Mouse (Mus musculus) E14TG2a.4 (cell line): ENCODE results near the gene Gm10382.

Source experiments
- CTCF ChIP-seq: conservative IDR thresholded peaks from 2 replicates; pipeline ENCODE4 v1.5.1; 2014; ENCODE audit warnings: low read length
- NANOG ChIP-seq: IDR thresholded peaks from 2 replicates; pipeline ENCODE4 v1.6.1; 2014; ENCODE audit warnings: borderline replicate concordance, low read length, mixed read lengths
- POU5F1 ChIP-seq: IDR thresholded peaks from 2 replicates; pipeline ENCODE4 v1.6.1; 2014; ENCODE audit warnings: low read length, borderline replicate concordance

DNA sequence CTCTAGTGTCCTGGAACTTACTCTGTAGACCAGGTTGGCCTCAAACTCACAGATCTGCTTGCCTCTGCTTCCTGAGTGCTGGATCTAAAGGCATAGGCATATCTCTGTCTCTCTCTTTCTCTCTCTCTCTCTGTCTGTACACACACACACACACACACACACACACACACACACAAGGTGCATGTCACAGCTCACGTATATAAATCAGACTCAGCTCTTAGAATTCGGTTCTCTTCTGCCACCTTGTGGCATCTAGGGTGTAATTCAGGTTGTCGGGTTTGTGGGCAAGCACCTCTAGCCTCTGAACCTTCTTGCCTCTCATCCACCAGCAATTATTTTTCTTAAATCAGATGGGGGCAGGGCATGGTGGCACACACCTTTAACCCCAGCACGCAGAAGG lies 20.6 kb upstream of the Gm10382 start:
- peak; percentile 57 for TF ChIP-seq CTCF
- no peak for TF ChIP-seq NANOG
- TF ChIP-seq POU5F1 = no peak
